Mouse (Mus musculus): ENCODE results near the gene Art2b.
A peak's percentile ranks its signal among the peaks of the same experiment; 100 is the strongest.
"Not testable (repeated sequence)": the region's sequence is repeated elsewhere in the genome, so short reads cannot be mapped to it uniquely, and the experiment has no call there.

Gene Art2b

DNA sequence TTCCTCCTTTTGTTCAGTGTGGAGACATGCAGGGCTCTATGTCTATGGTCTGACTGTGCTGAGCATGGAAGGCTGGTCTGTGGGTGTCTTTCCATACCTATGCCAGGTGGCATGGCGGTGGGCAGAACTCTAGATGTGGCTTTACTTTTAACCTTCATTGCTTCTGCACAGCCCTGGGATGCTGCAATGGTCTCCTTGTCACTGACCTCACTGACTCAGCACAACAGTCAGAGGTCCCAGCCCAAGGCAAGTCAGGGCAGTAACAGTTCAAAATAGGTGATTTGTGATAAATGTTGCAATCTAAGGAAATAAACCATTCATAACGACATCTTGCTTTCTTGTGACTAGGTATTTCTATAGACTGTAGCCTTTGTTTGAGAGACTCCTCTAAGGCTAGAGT lies 21.3 kb downstream of the Art2b start:
- DNase-seq (ENCODE audit: low read depth, low spot score) = no peak

DNA sequence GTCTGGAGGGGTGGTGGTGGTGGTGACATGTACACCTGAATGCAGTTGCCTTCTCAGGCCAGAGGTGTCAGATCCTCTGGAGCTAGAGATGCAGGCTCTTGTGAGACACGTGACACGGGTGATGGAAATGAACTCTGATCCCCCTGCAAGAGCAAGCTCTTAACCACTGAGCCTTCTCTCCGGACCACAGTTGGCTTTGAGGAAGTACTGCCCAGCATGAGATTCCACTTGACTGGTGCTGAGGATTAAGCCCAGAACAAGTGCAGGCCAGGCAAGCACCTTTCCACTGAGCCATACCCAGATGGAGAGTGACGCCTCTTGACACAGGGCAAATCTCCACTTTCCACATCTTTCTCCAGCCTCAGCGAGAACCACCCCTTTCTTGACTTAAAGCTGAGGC lies 26.0 kb downstream of the Art2b start:
- not testable (repeated sequence) for DNase-seq (ENCODE audit: low read depth, low spot score)

- DNase-seq (ENCODE audit: low read depth, low spot score) = no peak
Observed at GRCm38 (mm10) chr7:101557391-101557790, 28.0 kb downstream of the Art2b start.

- DNase-seq (ENCODE audit: low read depth, low spot score) = not testable (repeated sequence)
Observed at GRCm38 (mm10) chr7:101555473-101555872, 29.9 kb downstream of the Art2b start.

DNA sequence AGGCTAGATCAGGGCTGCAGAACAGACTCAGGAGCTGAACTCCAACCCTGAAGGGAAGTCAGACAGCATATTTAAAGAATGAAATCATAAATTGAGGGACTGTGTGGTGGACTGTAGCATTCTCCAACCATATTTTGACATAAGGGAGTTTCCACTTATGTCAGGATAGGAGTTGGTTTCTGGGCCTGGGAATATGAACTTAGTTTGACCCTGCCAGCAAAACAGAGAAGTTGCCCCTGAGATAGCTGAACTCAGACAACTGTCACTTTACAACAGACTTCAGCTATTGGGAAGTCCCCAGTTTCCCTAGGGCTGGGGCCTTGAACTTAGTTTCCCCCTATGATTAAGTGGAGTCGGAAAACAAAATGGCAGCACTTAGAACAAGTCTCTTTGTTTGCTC lies 33.9 kb downstream of the Art2b start:
- DNase-seq (ENCODE audit: low read depth, low spot score) = peak; percentile 23

DNA sequence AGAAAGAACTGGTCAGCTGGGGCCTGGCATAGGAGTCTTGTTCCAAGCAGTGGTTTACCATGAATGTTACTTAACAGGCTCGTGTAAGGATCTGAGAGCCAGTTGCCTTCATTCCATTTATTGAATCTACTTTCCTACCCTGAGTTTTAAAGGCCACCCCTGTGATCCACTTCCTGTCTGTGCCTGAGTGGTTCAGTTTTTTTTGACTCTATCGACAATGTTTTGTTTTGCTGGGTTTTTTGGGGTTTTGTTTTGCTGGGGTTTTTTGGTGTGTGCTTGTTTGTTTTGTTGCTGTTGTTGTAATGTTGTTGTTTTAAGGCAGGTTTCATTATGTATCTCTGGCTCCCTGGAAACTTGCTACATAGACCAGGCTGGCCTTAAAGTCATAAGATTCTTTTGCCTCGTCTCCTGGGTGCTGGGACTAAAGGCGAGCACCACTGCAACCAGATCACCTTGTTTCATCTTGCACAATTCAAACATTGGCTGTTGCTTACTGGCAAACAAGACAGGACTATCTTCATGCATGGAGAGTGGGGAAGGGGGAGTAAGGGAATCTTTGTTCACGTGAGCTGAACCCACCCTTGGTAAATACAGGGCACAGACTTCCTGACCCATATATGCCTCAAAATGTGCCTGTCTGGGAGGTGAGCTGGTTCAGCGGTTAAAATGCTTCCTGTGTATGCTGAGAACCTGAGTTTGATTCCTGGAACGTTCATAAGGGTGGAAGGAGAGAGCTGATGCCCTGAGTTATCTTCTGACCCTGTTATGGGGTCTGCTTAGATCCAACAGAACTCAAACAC lies 34.5 kb downstream of the Art2b start:
- no peak for DNase-seq (ENCODE audit: low read depth, low spot score)

- DNase-seq (ENCODE audit: low read depth, low spot score) = no peak
Observed at GRCm38 (mm10) chr7:101549266-101549665, 36.1 kb downstream of the Art2b start.

DNA sequence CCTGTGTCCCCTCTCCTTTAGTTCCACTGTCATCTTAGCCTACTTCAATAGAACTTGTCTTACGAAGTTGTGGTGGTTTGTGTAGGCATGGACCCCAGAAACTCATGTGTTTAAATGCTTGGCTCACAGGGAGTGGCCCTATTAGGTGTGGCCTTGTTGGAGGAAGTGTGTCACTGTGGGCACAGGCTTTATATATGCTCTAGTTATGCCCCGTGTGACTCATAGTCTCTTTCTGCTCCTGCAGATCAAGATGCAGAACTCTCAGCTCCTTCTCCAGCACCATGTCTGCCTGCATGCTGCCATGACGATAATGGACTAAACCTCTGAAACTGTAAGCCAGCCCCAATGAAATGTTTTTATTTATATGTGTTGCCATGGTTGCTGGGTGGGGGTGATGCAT lies 37.7 kb downstream of the Art2b start:
- DNase-seq (ENCODE audit: low read depth, low spot score) = peak; percentile 20

DNA sequence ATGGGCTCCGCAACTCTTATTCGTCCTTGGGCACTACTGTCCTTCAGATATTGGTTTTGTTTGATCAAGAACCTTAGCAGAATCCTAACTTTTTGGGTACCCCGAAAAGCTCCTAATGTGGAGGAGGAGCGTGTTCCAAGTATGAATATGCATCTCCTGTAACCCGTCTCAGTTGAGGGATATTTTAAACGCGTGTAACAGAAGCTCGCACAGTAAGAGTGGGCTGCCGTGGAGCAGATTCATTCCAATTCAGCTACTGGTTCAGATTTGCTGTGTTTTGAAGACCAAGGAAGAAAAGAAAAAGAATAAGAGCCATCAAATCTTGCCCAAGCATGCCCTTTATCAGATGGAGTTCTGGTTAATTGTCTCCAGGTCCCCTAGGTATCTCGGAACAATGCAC lies 43.7 kb downstream of the Art2b start:
- DNase-seq (ENCODE audit: low read depth, low spot score) = no peak

DNA sequence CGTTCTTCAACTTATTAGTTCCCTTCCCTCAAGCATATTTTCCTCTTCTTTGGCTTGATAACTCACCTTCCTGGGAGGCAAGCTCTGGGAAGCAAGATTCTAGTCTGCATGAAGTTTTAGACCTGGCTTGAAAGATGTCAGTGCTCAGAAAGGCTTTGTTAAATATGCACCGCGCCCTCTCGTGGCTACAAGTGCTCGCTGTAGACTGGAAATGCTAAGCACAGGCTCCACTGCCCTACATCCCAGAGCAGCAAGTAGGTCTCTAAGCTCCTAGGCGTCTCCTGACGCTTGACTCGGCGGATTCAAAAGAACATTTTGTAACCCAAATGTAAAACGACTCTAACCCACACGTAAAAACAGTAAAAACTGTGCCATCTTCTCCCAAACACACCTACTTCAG lies 44.3 kb downstream of the Art2b start:
- DNase-seq (ENCODE audit: low read depth, low spot score) = peak; percentile 72

DNA sequence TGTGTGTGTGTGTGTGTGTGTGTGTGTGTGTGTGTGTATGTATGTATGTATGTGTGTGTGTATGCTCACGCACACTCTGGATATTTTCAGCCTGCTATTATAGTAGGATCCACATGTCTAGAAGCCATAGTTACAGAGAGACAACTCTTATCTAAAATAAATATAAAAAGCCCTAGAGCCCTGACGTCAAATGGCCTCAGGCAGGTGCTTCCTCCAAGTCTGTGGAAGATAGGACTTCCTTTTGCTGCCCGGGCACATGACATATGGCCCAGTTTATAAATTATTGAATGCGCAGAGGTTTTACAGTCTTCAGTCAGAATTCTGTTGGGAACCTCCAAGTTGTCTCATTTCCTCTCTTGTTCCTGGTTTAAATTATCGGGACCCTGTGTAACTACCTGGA lies 44.7 kb downstream of the Art2b start:
- no peak for DNase-seq (ENCODE audit: low read depth, low spot score)

GRCm38 (mm10) chr7:101539774-101540173 lies 45.6 kb downstream of the Art2b start:
- DNase-seq (ENCODE audit: low read depth, low spot score) = no peak

GRCm38 (mm10) chr7:101538141-101538933 lies 47.1 kb downstream of the Art2b start:
- DNase-seq (ENCODE audit: low read depth, low spot score) = peak; percentile 66

DNA sequence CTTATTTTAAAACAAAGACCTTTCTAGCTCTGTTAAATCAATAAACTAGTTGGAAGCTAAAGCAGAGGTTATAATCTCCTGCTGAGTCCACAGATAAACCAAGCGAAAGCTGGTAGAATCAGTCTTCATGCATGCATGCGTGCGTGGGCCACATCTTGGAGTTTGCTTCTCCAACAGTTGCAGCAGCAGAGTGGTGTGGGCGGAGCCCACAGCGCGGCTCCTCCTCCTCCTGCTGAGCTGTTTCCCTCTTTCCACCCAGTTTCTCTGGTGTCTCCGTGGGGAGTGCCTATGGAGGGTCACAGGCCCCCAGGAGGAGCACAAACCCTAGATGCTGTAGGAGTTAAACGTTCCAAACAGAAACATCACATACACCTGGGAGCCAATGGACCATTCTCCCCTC lies 47.9 kb downstream of the Art2b start:
- DNase-seq (ENCODE audit: low read depth, low spot score) = no peak

DNA sequence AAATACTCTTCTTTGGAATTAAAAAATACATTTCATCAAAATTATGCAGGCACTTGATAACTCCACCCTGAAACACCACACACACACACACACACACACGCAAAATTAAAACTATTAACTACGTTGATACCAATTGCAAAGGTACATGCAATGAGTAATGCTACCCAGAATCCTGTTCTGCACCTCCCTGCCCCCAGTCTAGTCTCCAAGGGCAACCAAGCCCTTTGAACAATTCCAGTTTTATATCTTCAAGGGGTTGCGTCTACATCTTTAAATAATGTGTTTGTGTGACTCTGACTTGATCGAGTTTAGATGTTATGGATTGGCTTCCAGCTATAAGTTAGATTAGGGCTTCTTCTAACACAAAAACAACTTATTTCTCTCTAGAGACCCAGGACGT lies 49.9 kb downstream of the Art2b start:
- no peak for DNase-seq (ENCODE audit: low read depth, low spot score)

DNA sequence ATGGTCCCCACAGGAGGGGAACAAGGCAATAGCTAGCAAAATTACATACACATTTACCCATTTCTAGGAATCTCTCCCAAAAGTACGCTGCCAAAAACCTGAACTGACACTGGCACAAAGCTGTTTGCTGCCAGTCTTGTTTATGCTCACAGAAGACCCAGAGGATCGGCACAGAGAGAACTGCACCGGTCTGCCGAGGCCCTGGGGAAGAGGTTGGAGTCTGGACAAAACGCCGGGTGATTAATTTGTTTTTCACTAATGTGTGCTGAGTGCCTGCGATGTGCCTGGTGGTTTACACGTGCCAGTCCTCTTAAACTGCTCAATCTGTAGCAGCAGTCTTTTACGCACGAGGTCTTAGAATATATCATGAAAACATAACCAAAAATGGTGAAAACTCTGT lies 50.3 kb downstream of the Art2b start:
- DNase-seq (ENCODE audit: low read depth, low spot score) = no peak

DNA sequence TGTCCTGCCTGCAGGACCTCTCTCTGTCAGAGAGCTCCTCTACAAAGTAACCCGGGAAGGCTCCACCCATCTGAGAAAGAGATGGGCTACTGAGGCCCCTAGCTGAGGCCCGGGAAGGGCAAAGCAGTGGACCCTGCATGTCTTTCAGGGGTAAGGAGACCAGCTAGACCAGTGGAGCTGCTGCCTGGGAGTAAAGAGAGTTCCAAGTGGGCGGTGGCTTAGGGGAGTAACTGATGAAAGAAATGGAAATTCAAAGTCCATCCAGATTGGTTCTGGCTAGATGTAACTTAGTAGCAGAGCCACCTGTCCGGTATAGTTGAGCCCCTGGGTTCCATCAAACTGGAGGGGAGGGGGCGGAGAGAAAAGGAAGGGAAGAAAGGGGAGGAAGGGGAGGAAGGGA lies 51.0 kb downstream of the Art2b start:
- no peak for DNase-seq (ENCODE audit: low read depth, low spot score)
